Mouse (Mus musculus): ENCODE data around the gene Pik3ap1. TPM values are rescaled to one million over a fixed set of nuclear protein-coding genes. Genes with fewer than 3 reads are reported as not detected.

The Pik3ap1 gene
- total and polyA plus RNA-seq, 3 experiments = 0.12 to 0.40 TPM; not detected in 1

DNA sequence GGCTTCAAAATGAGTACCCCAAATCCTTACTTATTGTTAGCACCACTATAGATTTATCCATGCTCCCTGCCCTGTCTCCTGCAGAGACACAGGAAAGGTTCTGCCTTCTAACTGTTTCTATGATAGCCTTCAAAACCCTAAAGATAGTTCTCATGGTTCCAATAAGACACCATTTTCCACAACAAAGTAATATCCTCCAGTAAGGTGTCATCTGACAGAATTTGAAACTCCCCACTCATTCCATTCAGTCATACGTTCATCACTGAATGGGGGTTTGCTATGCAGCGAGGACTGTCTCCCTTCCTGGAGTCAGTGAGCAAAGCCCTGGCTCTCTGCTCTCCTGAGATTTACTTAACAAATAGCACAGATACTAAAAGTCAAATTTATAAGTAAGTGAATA, 21.9 kb downstream of the Pik3ap1 start:
- Histone ChIP-seq H3K79me2 (ENCODE audit: control insufficient read depth, insufficient read depth, low read length, poor library complexity) (no peaks in the 10 kb centered on the region), H3K9ac (ENCODE audit: control insufficient read depth, low read depth, low read length, poor library complexity, severe bottlenecking) (no peak overlapping the region), H3K4me1 (ENCODE audit: control insufficient read depth in 1 of 2, insufficient read depth in 2 of 2, low read length in 2 of 2) (no peaks in the 10 kb centered on the region), H3K36me3 (ENCODE audit: control insufficient read depth in 1 of 2, insufficient read depth in 2 of 2, low read length in 2 of 2) (no peaks in the 10 kb centered on the region), H3K27me3 (ENCODE audit: control insufficient read depth in 1 of 2, insufficient read depth in 2 of 2, low read length in 2 of 2) (peaks cover 0 to 3% of the 10 kb centered on the region in 2 experiments; a peak in 1 of 4 replicates), H3K4me3 (ENCODE audit: control insufficient read depth in 1 of 2, insufficient read depth in 1 of 2, low read depth in 2 of 2, low read length in 2 of 2) (no peak overlapping the region), H3K9me3 (replicated peaks; ENCODE audit: insufficient read depth, low read length) (no peaks in the 10 kb centered on the region), H3K27ac (ENCODE audit: control insufficient read depth, low read depth, low read length) (no peak overlapping the region)
- TF ChIP-seq MYC (IDR thresholded peaks at IDR 0.05; ENCODE audit: low read depth, low read length) = no peak
- no peak for TF ChIP-seq POLR2AphosphoS2 (IDR thresholded peaks at IDR 0.05; ENCODE audit: low read length)
- no peak for TF ChIP-seq ZNF384 (IDR thresholded peaks at IDR 0.05; ENCODE audit: low read depth, low read length)
- no peak for TF ChIP-seq UBTF (IDR thresholded peaks at IDR 0.05; ENCODE audit: borderline replicate concordance, insufficient read depth, low read depth, low read length)
- TF ChIP-seq E2F4 (IDR thresholded peaks at IDR 0.05; ENCODE audit: borderline replicate concordance, low read depth, low read length) = no peak
- no peak for TF ChIP-seq MAX (IDR thresholded peaks at IDR 0.05; ENCODE audit: low read length)
- no peak for TF ChIP-seq CTCF (IDR thresholded peaks at IDR 0.05 in 2 of 3, conservative IDR thresholded peaks at IDR 0.05 in 1 of 3; ENCODE audit: control insufficient read depth in 1 of 3, insufficient read depth in 1 of 3, low read depth in 2 of 3, low read length in 3 of 3, poor library complexity in 1 of 3, severe bottlenecking in 1 of 3)
- no peak for TF ChIP-seq TAL1 (IDR thresholded peaks at IDR 0.05; ENCODE audit: low read length)
- no peak for TF ChIP-seq ZC3H11A (IDR thresholded peaks at IDR 0.05; ENCODE audit: low read depth, low read length)
- no peak for TF ChIP-seq MAFK (IDR thresholded peaks at IDR 0.05; ENCODE audit: borderline replicate concordance, low read depth, low read length)
- no peak for DNase-seq (ENCODE audit: low read depth, low spot score)

DNA sequence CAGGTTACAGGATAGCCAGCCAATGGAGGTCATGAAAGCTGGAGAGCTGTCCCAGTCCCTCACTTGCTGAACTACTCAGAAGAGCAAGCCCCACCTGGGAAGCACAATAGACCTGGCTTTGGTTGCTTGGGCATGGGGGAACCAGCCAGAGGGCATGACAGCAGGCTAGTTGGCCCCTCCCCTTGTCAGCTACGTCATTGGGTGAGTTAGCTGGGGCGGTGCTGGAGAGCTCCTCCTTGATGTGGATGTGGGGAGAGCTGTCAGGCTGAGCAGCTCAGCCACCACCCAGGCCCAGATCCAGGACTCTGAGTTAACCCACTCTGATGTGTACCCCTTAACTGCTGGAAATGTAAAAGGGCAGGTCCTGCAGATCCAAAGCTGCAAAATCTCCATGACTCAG, 24.4 kb downstream of the Pik3ap1 start:
- Histone ChIP-seq H3K4me3 (ENCODE audit: control insufficient read depth in 1 of 2, insufficient read depth in 1 of 2, low read depth in 2 of 2, low read length in 2 of 2) (no peak overlapping the region), H3K79me2 (ENCODE audit: control insufficient read depth, insufficient read depth, low read length, poor library complexity) (no peaks in the 10 kb centered on the region), H3K9ac (ENCODE audit: control insufficient read depth, low read depth, low read length, poor library complexity, severe bottlenecking) (no peak overlapping the region), H3K27ac (ENCODE audit: control insufficient read depth, low read depth, low read length) (no peak overlapping the region), H3K27me3 (ENCODE audit: control insufficient read depth in 1 of 2, insufficient read depth in 2 of 2, low read length in 2 of 2) (no peaks in the 10 kb centered on the region), H3K36me3 (ENCODE audit: control insufficient read depth in 1 of 2, insufficient read depth in 2 of 2, low read length in 2 of 2) (no peaks in the 10 kb centered on the region), H3K9me3 (replicated peaks; ENCODE audit: insufficient read depth, low read length) (no peaks in the 10 kb centered on the region), H3K4me1 (ENCODE audit: control insufficient read depth in 1 of 2, insufficient read depth in 2 of 2, low read length in 2 of 2) (no peaks in the 10 kb centered on the region)
- TF ChIP-seq ZC3H11A (IDR thresholded peaks at IDR 0.05; ENCODE audit: low read depth, low read length) (no peak), SMC3 (IDR thresholded peaks at IDR 0.05; ENCODE audit: low read depth, low read length) (no peak), TCF12 (IDR thresholded peaks at IDR 0.05; ENCODE audit: low read depth, low read length) (no peak), ETS1 (IDR thresholded peaks at IDR 0.05; ENCODE audit: low read depth, low read length) (no peak), CTCF (IDR thresholded peaks at IDR 0.05 in 2 of 3, conservative IDR thresholded peaks at IDR 0.05 in 1 of 3; ENCODE audit: control insufficient read depth in 1 of 3, insufficient read depth in 1 of 3, low read depth in 2 of 3, low read length in 3 of 3, poor library complexity in 1 of 3, severe bottlenecking in 1 of 3) (no peak), MYC (IDR thresholded peaks at IDR 0.05; ENCODE audit: low read depth, low read length) (no peak), USF1 (IDR thresholded peaks at IDR 0.05; ENCODE audit: low read depth, low read length) (no peak), MAX (IDR thresholded peaks at IDR 0.05; ENCODE audit: low read length) (no peak), ZKSCAN1 (IDR thresholded peaks at IDR 0.05; ENCODE audit: low read depth, low read length) (no peak), MEF2A (IDR thresholded peaks at IDR 0.05; ENCODE audit: extremely low read depth, insufficient replicate concordance, low read depth, low read length, poor library complexity, severe bottlenecking) (no peak), HCFC1 (IDR thresholded peaks at IDR 0.05; ENCODE audit: low read depth, low read length) (no peak), ZMIZ1 (IDR thresholded peaks at IDR 0.05; ENCODE audit: low read depth, low read length) (no peak), BHLHE40 (IDR thresholded peaks at IDR 0.05; ENCODE audit: borderline replicate concordance, low read depth, low read length) (no peak), MAZ (IDR thresholded peaks at IDR 0.05; ENCODE audit: low read depth, low read length) (no peak), POLR2AphosphoS5 (IDR thresholded peaks at IDR 0.05; ENCODE audit: borderline replicate concordance, low read depth, low read length) (no peak)
- peak; percentile 51 for DNase-seq (ENCODE audit: low read depth, low spot score)
